Mouse (Mus musculus): ENCODE results near the gene Fgr. TPM values are rescaled to one million over a fixed set of nuclear protein-coding genes. Genes with fewer than 3 reads are reported as not detected.
"Not testable (repeated sequence)": the region's sequence is repeated elsewhere in the genome, so short reads cannot be mapped to it uniquely, and the experiment has no call there.

Gene Fgr
- total RNA-seq (2021) = under 1 TPM; 0.42 to 0.44 TPM

DNA sequence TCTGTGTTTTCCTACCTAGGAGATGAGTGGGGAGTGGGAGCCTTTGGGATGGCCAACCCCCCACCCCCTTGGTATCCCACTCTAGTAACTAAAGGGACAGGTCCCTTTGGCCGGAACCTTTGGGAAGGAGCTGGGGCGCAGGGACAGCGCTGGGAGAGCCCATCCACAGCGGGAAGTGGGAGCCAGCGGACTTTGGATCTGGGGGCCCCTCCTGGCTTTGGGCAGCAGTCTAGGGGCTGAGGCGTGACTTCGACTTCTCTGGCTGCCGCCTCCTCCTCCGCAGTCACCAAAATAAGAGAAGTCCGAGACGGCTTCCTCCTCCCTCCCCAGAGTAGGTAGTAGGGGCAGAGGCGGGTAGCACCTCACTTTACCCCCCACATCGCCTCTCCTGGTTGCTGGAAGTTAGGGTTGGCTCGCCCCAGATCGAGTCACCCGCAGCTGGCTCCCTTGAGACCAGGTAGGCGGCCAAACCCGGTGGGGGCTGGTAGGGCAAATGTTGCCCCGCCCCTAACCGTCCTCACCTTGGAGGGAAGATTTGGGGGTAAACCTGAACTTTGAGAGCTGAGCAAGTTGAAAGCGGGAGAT is at the start of gene Fgr:
TSS of gene Fgr (plus strand) at position 282 of the 585 bp plus-strand sequence.
- intact Hi-C loops (cut with DNase I) = no loop called here

DNA sequence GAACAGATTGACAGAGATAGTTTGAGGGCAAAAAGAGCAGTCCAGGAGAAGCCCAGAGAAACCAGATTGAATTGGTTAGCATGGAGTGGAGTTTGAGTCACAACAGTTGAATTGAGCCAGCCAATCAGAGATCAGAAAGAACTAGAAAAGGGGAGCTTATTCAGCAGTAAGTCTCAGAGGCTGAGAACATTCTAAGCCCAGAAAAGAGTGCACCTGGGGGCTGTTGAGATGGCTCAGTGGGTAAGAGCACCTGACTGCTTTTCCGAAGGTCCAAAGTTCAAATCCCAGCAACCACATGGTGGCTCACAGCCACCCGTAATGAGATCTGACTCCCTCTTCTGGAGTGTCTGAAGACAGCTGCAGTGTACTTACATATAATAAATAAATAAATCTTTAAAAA is 47.4 kb upstream of the Fgr start:
- intact Hi-C loops (cut with DNase I); DNase-seq: not testable (repeated sequence)

More for the DNA sequence above, at the start of gene Fgr:
- DNase-seq = no peak

DNA sequence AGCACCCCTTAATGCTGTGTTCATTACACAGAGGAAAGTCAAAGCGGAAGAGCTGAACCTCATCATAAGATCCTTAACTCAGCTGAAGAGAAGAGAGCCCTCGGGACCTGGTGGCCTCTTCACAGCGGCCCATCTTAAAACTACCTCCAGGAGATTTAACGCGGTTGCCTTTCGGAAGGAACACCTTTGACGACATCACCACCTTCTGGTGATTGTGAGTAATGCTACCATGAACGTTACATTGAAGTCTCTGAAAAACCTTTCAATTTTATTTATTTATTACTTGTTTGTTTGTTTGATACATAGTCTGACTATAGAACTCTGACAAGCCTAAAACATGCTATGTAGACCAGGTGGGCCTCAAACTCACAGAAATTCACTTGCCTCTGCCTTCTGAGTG is 43.1 kb upstream of the Fgr start:
- intact Hi-C loops (cut with DNase I) = no loop called here
- no peak for DNase-seq

DNA sequence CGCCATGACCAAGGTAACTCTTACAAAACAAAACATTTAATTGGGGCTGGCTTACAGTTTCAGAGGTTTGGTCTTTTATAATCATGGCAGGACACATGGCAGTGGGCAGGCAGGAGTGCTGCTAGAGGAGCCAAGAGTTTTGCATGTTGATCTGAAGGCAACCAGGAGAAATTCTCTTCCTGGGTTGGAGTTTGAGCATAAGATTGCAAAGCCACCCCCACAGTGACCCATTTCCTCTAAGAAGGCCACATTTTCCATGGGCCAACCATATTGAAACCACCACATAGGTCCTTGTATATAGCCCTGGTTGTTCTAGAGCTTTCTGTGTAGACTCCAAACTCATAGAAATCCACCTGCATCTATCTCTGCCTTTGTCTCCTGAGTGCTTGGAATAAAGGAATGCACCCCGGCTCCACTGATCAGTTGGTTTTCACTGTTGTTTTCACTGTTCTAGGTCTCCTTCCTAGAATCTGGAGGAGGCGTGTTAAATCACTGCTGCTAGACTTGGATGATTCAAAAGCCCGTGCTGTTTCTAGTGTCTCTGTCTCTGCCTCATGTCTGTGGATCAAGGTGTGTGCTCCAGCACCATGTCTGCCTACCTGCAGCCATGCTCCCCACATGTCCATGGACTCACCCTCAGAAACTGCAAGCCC is 41.0 kb upstream of the Fgr start:
- DNase-seq = no peak
- intact Hi-C loops (cut with DNase I) = no loop called here

DNA sequence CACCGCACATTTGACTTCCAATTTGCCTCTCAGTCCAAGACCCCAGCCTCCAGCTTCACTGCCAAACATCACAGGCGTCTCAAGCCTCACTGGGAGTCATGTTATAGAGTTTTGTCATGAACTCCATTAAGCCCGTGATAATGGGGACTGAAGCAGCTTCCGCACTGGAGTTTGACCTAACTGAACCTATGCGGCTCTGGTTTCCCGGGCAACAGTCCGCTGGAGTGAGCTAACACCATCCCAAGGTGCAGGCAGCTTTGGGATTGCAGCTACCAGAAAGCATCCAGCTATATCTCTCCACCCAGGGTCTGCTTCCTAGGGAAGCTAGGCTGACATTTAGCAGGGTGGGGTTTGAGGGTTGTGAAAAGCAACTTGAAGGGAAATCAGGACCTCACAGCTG is 39.3 kb upstream of the Fgr start:
- intact Hi-C loops (cut with DNase I) = no loop called here

DNA sequence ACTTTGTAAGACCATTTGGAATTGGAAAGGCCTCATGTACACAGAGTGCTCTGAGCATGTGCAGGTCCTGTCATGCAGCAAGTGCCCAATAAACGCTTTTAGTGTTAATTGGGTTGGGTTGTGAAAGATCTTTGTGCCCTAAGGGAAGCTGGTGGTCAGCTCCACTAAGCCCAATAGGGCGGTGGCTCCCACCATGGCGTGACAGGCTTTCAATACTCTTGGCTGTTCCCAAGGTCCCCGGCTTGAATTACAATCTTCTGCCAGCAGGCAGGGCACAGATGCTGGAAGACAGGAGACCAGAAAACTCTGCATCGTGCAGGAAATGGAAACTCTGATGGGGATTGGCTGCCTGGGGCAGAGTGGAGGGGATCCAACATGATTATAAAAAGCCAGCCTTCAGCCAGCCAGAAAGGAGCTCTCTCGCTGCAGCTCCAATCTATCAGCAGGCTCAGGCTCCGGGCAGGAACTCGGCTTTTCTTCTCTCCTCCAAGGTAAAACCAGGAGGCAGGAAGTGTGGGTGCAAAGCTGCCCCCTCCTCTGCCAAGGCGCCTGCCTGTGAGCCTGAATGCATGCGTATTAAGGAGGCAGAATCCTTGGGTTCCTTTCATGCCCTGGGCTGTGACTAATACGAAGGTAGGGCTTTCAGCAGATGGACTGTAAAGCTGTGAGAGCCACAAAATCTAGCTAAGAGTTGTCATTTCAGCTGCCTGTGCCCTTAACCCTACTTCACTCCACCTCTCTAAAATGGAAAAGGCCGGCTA is 35.5 kb upstream of the Fgr start:
- DNase-seq = peak; percentile 80
- intact Hi-C loops (cut with DNase I) = no loop called here

More for the DNA sequence above, 39.3 kb upstream of the Fgr start:
- no peak for DNase-seq

DNA sequence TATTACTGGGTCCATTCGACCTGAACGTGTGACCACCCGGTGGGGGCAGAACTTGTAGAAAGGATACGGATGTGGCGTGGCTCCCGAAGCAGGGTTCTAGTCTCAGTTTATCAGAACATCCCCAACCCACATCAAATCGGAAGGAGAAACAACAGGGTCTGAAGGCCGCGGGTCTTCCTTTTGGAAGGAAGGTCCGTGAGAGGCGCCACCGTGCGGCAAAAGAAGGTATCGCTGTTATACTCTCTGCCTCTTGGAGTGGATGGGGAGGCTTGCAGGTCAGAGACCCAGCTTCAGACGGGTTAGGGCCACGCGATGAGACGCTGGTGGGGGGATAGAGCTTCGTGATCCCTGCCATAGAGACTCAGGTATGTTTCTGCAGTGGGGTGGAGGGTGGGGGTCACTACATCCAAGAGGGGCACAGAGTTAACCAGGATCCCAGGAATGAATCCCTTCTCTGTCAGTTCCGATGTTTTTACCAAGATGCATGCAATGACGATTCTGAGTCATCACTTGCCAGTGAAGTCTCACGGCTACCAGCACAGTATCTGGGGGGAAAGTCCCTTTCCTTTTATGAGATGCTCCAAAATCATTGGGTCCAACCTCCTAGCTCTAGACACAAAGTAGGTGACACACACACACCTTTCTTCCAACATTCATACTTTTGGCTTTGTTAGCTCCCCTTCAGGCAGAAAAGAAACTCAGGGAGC is 34.3 kb upstream of the Fgr start:
- intact Hi-C loops (cut with DNase I) = loop anchor here (10.0 kb wide), 1 partner anchor 355 kb away; no protein-coding TSS in a partner anchor
- DNase-seq = peak; percentile 89

DNA sequence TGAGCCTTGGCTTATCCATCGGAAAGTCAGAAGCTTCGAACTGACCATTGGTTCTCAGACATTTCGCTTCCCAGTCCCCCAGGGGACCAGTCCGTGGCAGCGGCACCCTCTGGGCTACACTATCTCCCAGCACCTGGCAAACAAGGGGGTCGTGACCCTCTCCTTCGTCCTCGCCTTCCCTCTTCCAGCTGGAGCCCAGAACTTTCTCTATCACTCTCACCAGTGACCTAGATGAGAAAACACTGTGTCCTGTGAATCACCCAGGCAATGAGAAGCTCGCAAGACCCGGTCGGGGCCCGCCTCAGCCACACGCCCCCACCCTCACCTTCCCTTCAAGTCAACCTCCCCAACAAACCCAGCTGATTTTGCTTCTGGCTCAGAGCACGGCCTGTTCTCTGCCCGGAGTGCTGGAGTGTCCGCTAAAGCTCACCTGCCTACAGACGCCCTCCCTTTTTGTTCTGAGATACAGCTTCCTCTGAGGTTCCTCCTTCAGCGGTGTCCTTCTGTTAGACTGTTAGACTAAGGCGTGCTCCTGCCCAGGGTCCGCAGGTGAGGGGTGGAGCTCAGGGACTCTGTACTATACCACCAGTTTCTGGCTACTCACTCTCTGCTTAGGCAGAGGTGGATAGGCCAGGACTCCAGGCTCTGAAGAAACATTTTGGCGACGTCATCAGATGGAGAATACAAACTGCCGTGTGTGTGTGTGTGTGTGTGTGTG is 32.7 kb upstream of the Fgr start:
- no peak for DNase-seq
- intact Hi-C loops (cut with DNase I) = loop anchor here (10.0 kb wide), 1 partner anchor 354 kb away; no protein-coding TSS in a partner anchor

DNA sequence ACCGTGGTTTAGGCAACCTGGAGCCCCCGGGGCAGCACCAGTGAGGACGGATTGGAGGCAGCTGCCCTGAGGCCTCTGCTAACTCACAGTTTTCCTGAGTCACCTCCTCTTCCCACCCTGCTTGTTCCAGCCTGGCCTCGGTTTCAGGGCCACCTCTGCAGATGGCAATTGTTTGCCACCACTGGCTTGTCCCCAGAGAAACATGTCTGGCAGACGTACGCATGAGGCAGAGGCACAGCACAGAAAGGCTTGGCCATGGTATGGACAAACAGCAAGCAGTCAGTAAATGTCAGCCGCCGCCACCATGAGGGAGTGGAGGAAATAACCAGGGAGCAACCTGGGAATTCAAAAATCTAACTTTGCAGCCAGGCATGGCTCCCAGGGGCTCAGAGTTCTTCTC is 30.8 kb upstream of the Fgr start:
- DNase-seq = peak; percentile 37
- intact Hi-C loops (cut with DNase I) = loop anchor here (10.0 kb wide), 1 partner anchor 352 kb away; no protein-coding TSS in a partner anchor

DNA sequence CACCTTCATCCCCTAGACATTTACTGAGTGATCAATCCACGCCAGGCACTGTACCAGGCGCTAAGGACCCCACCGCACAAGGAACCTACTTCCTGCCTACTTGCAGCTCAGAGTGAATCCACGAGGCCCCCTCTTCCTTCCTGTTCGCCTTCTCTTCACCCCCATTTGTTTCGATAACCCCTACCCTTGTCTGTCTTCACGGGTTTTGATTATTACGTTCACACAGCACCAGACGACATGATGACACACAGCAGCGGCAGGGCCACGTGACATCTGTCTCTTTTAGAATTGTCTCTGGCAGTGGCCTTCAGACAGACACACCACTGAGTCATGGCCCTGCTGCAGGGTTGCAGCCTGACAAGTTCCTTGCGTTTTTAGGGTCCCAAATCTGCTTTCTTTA is 29.8 kb upstream of the Fgr start:
- intact Hi-C loops (cut with DNase I) = loop anchor here (10.0 kb wide), 1 partner anchor 351 kb away; no protein-coding TSS in a partner anchor
- DNase-seq = no peak

DNA sequence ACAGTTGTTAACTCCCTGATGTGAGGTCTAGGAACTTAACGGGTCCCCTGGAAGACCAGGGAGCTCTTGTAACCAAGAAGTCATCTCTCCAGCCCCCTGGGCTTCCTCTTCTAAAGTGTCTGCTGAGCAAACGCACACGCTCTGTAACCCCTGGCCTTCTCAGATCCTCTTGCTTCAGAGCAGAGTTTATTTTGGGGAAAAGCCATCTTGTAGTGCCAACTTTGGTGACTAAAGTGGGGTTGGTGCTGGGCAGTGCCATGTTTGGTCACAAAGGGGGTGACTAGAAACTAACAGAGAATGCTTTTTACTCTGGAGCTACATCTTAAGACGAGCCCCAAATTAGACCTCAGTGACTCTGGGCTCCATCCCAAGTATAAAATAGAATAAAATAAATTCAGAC is 29.1 kb upstream of the Fgr start:
- intact Hi-C loops (cut with DNase I) = loop anchor here (1.0 to 10.0 kb wide), 2 partner anchors 61 to 350 kb away; no protein-coding TSS in a partner anchor
- DNase-seq = no peak

DNA sequence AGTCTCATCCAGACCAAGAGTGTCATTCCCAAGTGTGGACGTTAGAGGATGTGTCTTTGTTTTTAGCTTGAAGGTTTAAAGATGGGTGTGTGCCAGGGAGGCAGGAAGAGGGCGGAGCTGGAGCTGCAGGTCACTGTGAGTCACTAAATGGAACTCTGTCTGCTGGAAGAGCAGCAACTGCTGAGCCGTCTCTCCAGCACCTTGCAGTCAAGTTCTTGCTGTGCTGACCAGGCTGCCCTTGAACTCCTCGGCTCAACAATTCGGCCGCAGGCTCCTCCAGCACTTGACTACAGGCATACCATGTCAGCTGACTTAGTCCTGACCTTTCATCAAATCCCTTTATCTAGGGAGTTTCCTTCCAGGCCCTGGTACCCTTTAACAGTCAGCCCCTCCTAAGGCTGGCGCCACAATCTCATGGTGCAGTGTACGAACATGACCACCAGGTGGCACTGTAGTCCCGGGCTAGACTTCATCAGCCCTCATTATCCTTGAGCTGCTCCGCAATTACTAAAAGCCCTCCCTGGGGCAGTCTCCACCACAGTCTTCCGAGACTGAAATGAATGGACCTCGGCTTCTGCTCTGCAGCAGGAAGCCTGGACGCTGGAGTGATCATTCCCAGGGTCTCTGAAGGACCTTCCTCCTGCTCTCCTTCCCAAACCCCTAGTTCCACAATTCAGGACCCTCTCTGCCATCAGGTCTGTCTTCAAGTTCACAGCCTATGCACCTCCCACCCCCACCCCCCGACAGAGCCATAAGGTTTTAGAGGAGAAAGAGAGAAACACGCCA is 28.4 kb upstream of the Fgr start:
- peak; percentile 88 for DNase-seq
- intact Hi-C loops (cut with DNase I) = loop anchor here (1.0 to 10.0 kb wide), 2 partner anchors 60 to 349 kb away; no protein-coding TSS in a partner anchor

DNA sequence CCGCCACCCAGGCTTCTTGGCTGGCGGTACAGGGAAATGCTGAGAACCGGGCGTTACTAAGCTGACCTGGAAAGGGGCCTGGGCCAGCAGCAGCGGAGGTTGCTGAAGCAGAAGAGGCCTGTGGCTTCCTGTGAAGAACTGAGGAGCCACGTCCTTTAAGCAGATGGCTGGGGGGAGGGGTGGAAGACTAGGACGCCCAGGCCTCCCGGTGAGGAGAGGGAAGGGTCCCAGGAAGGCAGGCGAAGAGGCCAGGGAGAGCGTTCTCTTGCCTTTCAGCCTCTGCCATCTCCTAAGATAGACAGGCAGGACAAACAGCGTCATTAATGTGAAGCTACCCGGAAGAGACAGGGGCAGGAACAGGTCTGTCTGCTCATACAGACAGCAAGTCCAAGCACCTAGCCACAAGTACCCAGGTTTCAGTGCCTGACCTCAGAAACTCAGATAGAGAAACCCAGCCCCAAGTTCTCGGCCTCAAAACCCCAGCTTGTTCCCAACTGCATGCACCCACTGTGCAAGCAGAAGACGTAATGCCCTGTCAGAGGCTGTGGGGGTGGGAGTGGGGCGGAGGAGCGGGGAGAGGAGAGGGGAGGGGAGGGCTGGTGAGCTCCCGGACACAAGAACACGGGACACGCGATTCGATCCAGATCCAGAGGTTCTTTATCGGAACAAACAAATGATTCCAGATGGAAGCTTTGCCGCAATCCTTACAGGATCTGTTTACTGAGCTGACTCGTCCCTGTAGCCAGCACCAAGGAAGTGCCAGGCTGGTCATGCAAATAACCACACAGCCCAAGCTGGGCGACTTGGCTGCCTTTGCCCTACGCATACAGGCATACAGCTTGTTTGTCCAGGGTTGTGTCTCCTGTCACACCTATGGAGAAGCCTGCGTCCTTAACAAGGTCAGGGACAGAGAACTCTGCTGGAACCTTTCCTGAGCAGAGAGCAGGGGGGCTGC is 27.6 kb upstream of the Fgr start:
- DNase-seq = peak; percentile 92
- intact Hi-C loops (cut with DNase I) = loop anchor here (10.0 kb wide), 1 partner anchor 348 kb away; no protein-coding TSS in a partner anchor

DNA sequence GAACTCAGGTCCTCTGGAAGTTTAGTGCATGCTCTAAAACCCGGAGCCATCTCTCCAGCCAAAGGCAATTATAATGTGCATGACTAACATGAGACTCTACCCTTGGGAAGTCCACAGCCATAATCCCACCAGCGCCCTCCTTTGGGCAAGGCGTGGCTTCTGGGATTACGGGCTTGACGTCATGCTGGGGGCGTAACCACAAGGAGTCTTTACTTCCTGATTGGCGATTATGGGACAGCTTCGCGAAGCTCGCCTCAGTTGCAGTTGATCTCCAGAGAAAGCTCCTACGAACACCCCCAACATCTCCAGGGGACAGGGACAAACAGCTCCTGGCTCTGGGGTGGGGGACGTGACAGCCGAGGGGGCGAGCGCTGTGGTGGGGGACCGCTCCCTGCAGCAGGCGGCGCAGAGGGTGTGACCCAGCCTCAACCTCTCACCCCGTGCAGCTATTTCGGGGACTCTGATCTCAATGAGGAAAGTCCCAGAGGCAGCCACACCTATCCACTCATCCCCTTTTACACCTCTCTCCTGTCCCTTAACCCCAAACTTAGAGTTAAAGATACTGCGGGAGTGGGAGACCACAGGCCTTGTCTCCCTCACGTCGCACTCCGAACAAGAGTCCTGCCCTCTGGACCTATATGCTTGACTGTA is 23.9 kb upstream of the Fgr start:
- DNase-seq = no peak
- intact Hi-C loops (cut with DNase I) = loop anchor here (10.0 kb wide), 1 partner anchor 345 kb away; no protein-coding TSS in a partner anchor

DNA sequence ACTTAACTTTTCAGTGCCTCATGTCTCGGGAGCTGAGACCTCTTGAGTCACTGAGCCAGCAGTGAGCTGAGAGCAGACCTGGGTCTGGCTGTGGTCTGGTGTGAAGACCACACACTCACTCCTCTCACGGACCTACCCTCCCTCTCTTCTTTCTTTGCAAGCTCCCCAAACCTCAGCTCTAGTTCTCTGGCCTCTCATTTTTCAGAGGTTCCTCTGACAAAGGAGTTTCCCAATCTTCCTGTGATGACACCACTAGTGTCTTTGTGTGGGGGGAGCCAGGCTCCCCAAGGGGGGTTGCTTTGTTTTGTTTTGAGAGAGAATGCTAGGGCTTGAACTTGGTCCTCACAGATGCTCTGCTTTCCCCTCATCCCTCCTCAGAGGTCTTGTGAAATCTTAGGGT is 22.9 kb upstream of the Fgr start:
- no peak for DNase-seq
- intact Hi-C loops (cut with DNase I) = no loop called here

DNA sequence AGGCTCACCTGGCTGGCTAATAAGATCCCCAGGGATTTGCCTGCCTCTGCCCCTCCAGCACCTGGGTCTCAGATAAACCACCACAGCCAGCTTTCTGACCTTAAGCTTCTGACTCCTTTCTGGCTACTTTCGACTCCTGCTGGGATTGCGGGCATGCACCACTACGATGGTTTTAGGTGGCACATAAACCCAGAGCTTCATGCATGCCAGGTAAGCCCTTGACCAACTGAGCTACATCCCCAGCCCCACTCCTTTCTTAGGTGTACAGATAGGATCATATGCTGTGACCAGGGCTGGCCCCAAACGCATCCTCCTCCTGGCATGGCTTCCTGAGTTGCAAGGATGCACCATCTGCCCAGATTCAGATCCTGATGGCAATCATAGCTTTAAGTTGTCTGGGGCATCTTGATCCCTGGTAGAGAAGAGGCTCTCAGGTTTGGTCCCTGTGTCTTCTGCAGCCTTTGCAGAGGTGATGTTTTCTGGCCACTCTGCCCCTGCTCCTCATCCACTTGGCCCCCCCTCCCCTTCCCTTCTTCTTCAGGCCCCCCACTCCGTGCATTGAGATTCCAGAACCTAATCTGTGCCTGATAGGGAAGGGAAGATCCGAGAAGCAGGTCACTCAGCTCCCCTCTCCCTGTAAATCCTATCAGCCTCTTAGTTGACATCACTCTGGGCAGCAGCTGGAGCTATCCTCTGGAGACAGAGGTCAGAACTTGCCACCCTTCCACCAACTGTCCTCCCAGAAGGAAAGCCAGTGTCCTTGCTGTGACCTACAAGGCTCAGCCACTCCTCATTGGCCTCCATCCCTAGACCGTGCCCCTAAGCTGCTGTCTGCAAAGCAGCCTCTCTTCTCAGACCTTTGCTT is 19.1 kb upstream of the Fgr start:
- DNase-seq = no peak
- intact Hi-C loops (cut with DNase I) = no loop called here

DNA sequence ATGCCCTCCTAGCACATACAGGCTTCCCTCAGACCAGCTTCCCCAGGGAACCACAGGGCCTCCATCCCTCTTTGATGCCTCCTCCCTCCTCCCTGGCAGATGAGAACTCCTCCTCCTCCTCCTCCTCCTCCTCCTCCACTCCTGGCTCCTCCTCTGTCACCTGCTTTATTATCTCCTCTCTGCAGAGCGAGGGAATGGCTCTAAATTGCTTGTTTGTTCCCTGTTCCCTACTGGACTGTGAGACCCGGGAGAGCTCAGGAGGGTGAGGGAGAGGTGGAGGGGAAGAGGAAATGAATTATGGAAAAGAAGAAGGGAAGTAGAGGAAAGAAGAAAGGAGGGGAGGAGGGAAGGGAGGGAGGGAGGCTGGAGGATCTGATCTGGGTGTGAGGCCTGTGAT is 18.5 kb upstream of the Fgr start:
- DNase-seq = no peak
- intact Hi-C loops (cut with DNase I) = no loop called here

Measured in left cerebral cortex, postnatal 4 days (tissue).